In genomic region chr7:142321637-142322306, GRCm38 (mm10) we compare ENCODE assay signal across 25 mouse cellular contexts. TPM values are rescaled to one million over a fixed set of nuclear protein-coding genes. Genes with fewer than 3 reads are reported as not detected.
DNase-seq lines count a peak whose midpoint lies in the region; ATAC-seq and TF ChIP-seq lines count a peak whose summit lies in the region.
"Not testable (repeated sequence)": the region's sequence is repeated elsewhere in the genome, so short reads cannot be mapped to it uniquely, and the experiment has no call there.
"Had no signal": no experiment of that assay in that cellular context is flagged by ENCODE, and none has a peak within 500 bp of the region (broad histone marks: within the 10 kb centered on the region; RNA-seq: fewer than 3 reads in every experiment).

No protein-coding gene starts in this region.

- peaks cover 44% of the 10 kb centered on the region for H3K4me1 ChIP-seq in embryonic facial prominence, embryonic 10.5 days
- peaks cover 16% of the 10 kb centered on the region for H3K4me1 ChIP-seq in embryonic facial prominence, embryonic 15.5 days
- H3K4me1 ChIP-seq in heart, embryonic 13.5 days, result peaks cover 54% of the 10 kb centered on the region
- H3K4me1 ChIP-seq in hindbrain, embryonic 12.5 days; limb, embryonic 14.5 days (ENCODE audit: control insufficient read depth, insufficient read depth, low read length): not testable (repeated sequence)
- peaks cover 21% of the 10 kb centered on the region for H3K4me1 ChIP-seq in kidney, embryonic 15.5 days
- H3K4me1 ChIP-seq in stomach, embryonic 14.5 days (ENCODE audit: control insufficient read depth, insufficient read depth, low read length), result peaks cover 22% of the 10 kb centered on the region; the same call in 1 of the 2 replicates

- H3K27ac ChIP-seq in embryonic facial prominence, embryonic 10.5 days (replicated peaks), result peak overlapping the region; percentile 82
- H3K27ac ChIP-seq in embryonic facial prominence, embryonic 15.5 days (replicated peaks), result peak overlapping the region; percentile 68; the same call in 1 of the 2 replicates
- peak overlapping the region; percentile 65 for H3K27ac ChIP-seq in heart, embryonic 13.5 days (replicated peaks)
- H3K27ac ChIP-seq in hindbrain, embryonic 12.5 days, result not testable (repeated sequence)
- H3K27ac ChIP-seq in kidney, embryonic 15.5 days, result peak overlapping the region; percentile 59; the same call in 1 of the 2 replicates
- 0 out of 2 replicates have a peak overlapping the region, but pooled peaks have one; percentile 26 for H3K27ac ChIP-seq in limb, embryonic 14.5 days (replicated peaks; ENCODE audit: low read depth, low read length)
- H3K27ac ChIP-seq in stomach, embryonic 14.5 days (ENCODE audit: low read length), result peak overlapping the region; percentile 81

- not testable (repeated sequence) for H3K36me3 ChIP-seq in embryonic facial prominence, embryonic 10.5 days (replicated peaks); embryonic facial prominence, embryonic 15.5 days; heart, embryonic 13.5 days; hindbrain, embryonic 12.5 days; kidney, embryonic 15.5 days; limb, embryonic 14.5 days (ENCODE audit: control insufficient read depth, insufficient read depth, low read length); stomach, embryonic 14.5 days (ENCODE audit: control insufficient read depth, insufficient read depth, low read length)

- peak; percentile 61 for DNase-seq in embryonic facial prominence, embryonic 10.5 days (ENCODE audit: low spot score)
- not testable (repeated sequence) for DNase-seq in limb, embryonic 14.5 days (ENCODE audit: low spot score)
- DNase-seq in thymus, postnatal 25 days, result peak; percentile 28

- H3K4me3 ChIP-seq in embryonic facial prominence, embryonic 10.5 days; embryonic facial prominence, embryonic 15.5 days (replicated peaks); heart, embryonic 13.5 days; hindbrain, embryonic 12.5 days; kidney, embryonic 15.5 days (replicated peaks); limb, embryonic 14.5 days (replicated peaks; ENCODE audit: low read length); stomach, embryonic 14.5 days (ENCODE audit: low read depth, low read length): not testable (repeated sequence)

- H3K27me3 ChIP-seq in embryonic facial prominence, embryonic 10.5 days (replicated peaks; ENCODE audit: low read depth, poor library complexity, severe bottlenecking); embryonic facial prominence, embryonic 15.5 days; heart, embryonic 13.5 days (replicated peaks); hindbrain, embryonic 12.5 days; kidney, embryonic 15.5 days; limb, embryonic 14.5 days (ENCODE audit: control insufficient read depth, insufficient read depth, low read length); stomach, embryonic 14.5 days (ENCODE audit: control insufficient read depth, insufficient read depth, low read length): not testable (repeated sequence)

- not testable (repeated sequence) for TF ChIP-seq POLR2A in limb, embryonic 14.5 days (IDR thresholded peaks at IDR 0.05; ENCODE audit: borderline replicate concordance, extremely low read depth, insufficient read depth, insufficient read length)

- 37% methylated on average over 7 of the region's 10 CpGs for WGBS in embryonic facial prominence, embryonic 10.5 days
- WGBS in embryonic facial prominence, embryonic 15.5 days, result 47% methylated on average over 4 of the region's 10 CpGs
- WGBS in heart, embryonic 13.5 days, result 63% methylated on average over 6 of the region's 10 CpGs
- WGBS in hindbrain, embryonic 12.5 days, result 52% methylated on average over 6 of the region's 10 CpGs
- WGBS in kidney, embryonic 15.5 days, result 71% methylated on average over 7 of the region's 10 CpGs
- WGBS in limb, embryonic 14.5 days, result 18% methylated on average over 3 of the region's 10 CpGs
- WGBS in stomach, embryonic 14.5 days, result 46% methylated on average over 3 of the region's 10 CpGs

- H3K4me2 ChIP-seq in embryonic facial prominence, embryonic 15.5 days (replicated peaks); heart, embryonic 13.5 days; hindbrain, embryonic 12.5 days (replicated peaks); kidney, embryonic 15.5 days; limb, embryonic 14.5 days (replicated peaks; ENCODE audit: low read depth, low read length, severe bottlenecking); stomach, embryonic 14.5 days (replicated peaks; ENCODE audit: low read depth, low read length): not testable (repeated sequence)

- not testable (repeated sequence) for H3K9me3 ChIP-seq in embryonic facial prominence, embryonic 10.5 days; embryonic facial prominence, embryonic 15.5 days (replicated peaks); heart, embryonic 13.5 days; hindbrain, embryonic 12.5 days (replicated peaks); kidney, embryonic 15.5 days (replicated peaks); limb, embryonic 14.5 days (ENCODE audit: control insufficient read depth, low read length); stomach, embryonic 14.5 days (ENCODE audit: control insufficient read depth, low read depth, low read length)

- ATAC-seq in embryonic facial prominence, embryonic 15.5 days (ENCODE audit: insufficient number of reproducible peaks, low FRiP score, low TSS enrichment, low read depth), result peak; percentile 71
- ATAC-seq in heart, embryonic 13.5 days (ENCODE audit: extremely low read depth, insufficient number of reproducible peaks, low FRiP score, low TSS enrichment); hindbrain, embryonic 12.5 days (ENCODE audit: low FRiP score); kidney, embryonic 15.5 days (replicated peaks; ENCODE audit: low FRiP score); limb, embryonic 14.5 days (ENCODE audit: low FRiP score, low read depth); stomach, embryonic 14.5 days (ENCODE audit: insufficient number of reproducible peaks, insufficient read depth, low FRiP score, low read depth): not testable (repeated sequence)

- H3K9ac ChIP-seq in embryonic facial prominence, embryonic 15.5 days; heart, embryonic 13.5 days; kidney, embryonic 15.5 days; limb, embryonic 14.5 days (ENCODE audit: low read depth, low read length, severe bottlenecking); stomach, embryonic 14.5 days (replicated peaks; ENCODE audit: low read depth, low read length): not testable (repeated sequence)
- 0 out of 2 replicates have a peak overlapping the region, but pooled peaks have one; percentile 3 for H3K9ac ChIP-seq in hindbrain, embryonic 12.5 days

RNA-seq across cellular contexts. Expression of gene Krtap5-4, which starts 18.4 kb away (rescaled TPM):
- not detected in 2 replicates for polyA plus RNA-seq in embryonic facial prominence, embryonic 10.5 days (2016; fragmentation: Nextera tagmentation; extraction: Ambion mirVana)
- 0.21 and 0.37 TPM in 2 replicates for polyA plus RNA-seq in embryonic facial prominence, embryonic 15.5 days (2015; fragmentation: Nextera tagmentation; extraction: Ambion mirVana)
- not detected in 2 replicates for polyA plus RNA-seq in heart, embryonic 13.5 days (2015; fragmentation: Nextera tagmentation; extraction: Ambion mirVana)
- not detected in 2 replicates for polyA plus RNA-seq in hindbrain, embryonic 12.5 days (2016; fragmentation: Nextera tagmentation; extraction: Ambion mirVana)
- not detected in 2 replicates for polyA plus RNA-seq in kidney, embryonic 15.5 days (2015; fragmentation: Nextera tagmentation; extraction: Ambion mirVana)
- polyA plus RNA-seq in limb, embryonic 14.5 days (2012; rRNA removed), result not detected in 2 replicates
- not detected in 2 replicates for polyA plus RNA-seq in limb, embryonic 14.5 days (2014; fragmentation: Nextera tagmentation; extraction: Ambion mirVana)
- polyA plus RNA-seq in stomach, embryonic 14.5 days (2014; fragmentation: Nextera tagmentation; extraction: Ambion mirVana), result not detected in 2 replicates
- polyA plus RNA-seq: activated CD4-positive, CD25-positive, alpha-beta regulatory T cell, adult 4 months; adrenal gland, adult 2 months; brain, embryonic 14.5 days; erythroblast, embryonic 14.5 days; forebrain, embryonic 12.5 days; forebrain, postnatal 0 days; heart, adult 2 months; hindbrain, embryonic 11.5 days; kidney, embryonic 16.5 days; liver, adult 2 months; liver, embryonic 15.5 days; lung, embryonic 15.5 days; midbrain, embryonic 11.5 days; midbrain, embryonic 16.5 days; neural tube, embryonic 11.5 days; spleen, adult 2 months had no signal

RNA-seq across cellular contexts. Expression of gene Krtap5-1, which starts 24.9 kb away (rescaled TPM):
- polyA plus RNA-seq in embryonic facial prominence, embryonic 10.5 days (2016; fragmentation: Nextera tagmentation; extraction: Ambion mirVana), result not detected in 2 replicates
- 0.56 TPM in 1 of 2 replicates, not detected in the other for polyA plus RNA-seq in embryonic facial prominence, embryonic 15.5 days (2015; fragmentation: Nextera tagmentation; extraction: Ambion mirVana)
- not detected in 2 replicates for polyA plus RNA-seq in heart, embryonic 13.5 days (2015; fragmentation: Nextera tagmentation; extraction: Ambion mirVana)
- not detected in 2 replicates for polyA plus RNA-seq in hindbrain, embryonic 12.5 days (2016; fragmentation: Nextera tagmentation; extraction: Ambion mirVana)
- polyA plus RNA-seq in kidney, embryonic 15.5 days (2015; fragmentation: Nextera tagmentation; extraction: Ambion mirVana), result not detected in 2 replicates
- not detected in 2 replicates for polyA plus RNA-seq in limb, embryonic 14.5 days (2012; rRNA removed)
- polyA plus RNA-seq in limb, embryonic 14.5 days (2014; fragmentation: Nextera tagmentation; extraction: Ambion mirVana), result not detected in 2 replicates
- not detected in 2 replicates for polyA plus RNA-seq in stomach, embryonic 14.5 days (2014; fragmentation: Nextera tagmentation; extraction: Ambion mirVana)
- polyA plus RNA-seq: activated CD4-positive, CD25-positive, alpha-beta regulatory T cell, adult 4 months; adrenal gland, adult 2 months; brain, embryonic 14.5 days; C2C12; erythroblast, embryonic 14.5 days; forebrain, embryonic 12.5 days; forebrain, postnatal 0 days; heart, adult 2 months; hindbrain, embryonic 11.5 days; kidney, embryonic 16.5 days; liver, adult 2 months; liver, embryonic 15.5 days; lung, embryonic 15.5 days; midbrain, embryonic 11.5 days; midbrain, embryonic 16.5 days; neural tube, embryonic 11.5 days; spleen, adult 2 months had no signal

RNA-seq across cellular contexts. Expression of gene Gm4559, which starts 47.6 kb away (rescaled TPM):
- polyA plus RNA-seq in embryonic facial prominence, embryonic 10.5 days (2016; fragmentation: Nextera tagmentation; extraction: Ambion mirVana), result not detected in 2 replicates
- polyA plus RNA-seq in embryonic facial prominence, embryonic 15.5 days (2015; fragmentation: Nextera tagmentation; extraction: Ambion mirVana), result 0.31 TPM in 1 of 2 replicates, not detected in the other
- polyA plus RNA-seq in heart, embryonic 13.5 days (2015; fragmentation: Nextera tagmentation; extraction: Ambion mirVana), result not detected in 2 replicates
- not detected in 2 replicates for polyA plus RNA-seq in hindbrain, embryonic 12.5 days (2016; fragmentation: Nextera tagmentation; extraction: Ambion mirVana)
- not detected in 2 replicates for polyA plus RNA-seq in kidney, embryonic 15.5 days (2015; fragmentation: Nextera tagmentation; extraction: Ambion mirVana)
- 0.28 TPM in 1 of 2 replicates, not detected in the other for polyA plus RNA-seq in limb, embryonic 14.5 days (2012; rRNA removed)
- polyA plus RNA-seq in limb, embryonic 14.5 days (2014; fragmentation: Nextera tagmentation; extraction: Ambion mirVana), result not detected in 2 replicates
- polyA plus RNA-seq in stomach, embryonic 14.5 days (2014; fragmentation: Nextera tagmentation; extraction: Ambion mirVana), result not detected in 2 replicates
- polyA plus RNA-seq: activated CD4-positive, CD25-positive, alpha-beta regulatory T cell, adult 4 months; adrenal gland, adult 2 months; brain, embryonic 14.5 days; C2C12; erythroblast, embryonic 14.5 days; forebrain, embryonic 12.5 days; forebrain, postnatal 0 days; heart, adult 2 months; hindbrain, embryonic 11.5 days; kidney, embryonic 16.5 days; liver, adult 2 months; liver, embryonic 15.5 days; lung, embryonic 15.5 days; midbrain, embryonic 11.5 days; midbrain, embryonic 16.5 days; neural tube, embryonic 11.5 days; spleen, adult 2 months had no signal

RNA-seq across cellular contexts. Expression of gene Ifitm10, which starts 51.8 kb away (rescaled TPM):
- polyA plus RNA-seq in embryonic facial prominence, embryonic 10.5 days (2016; fragmentation: Nextera tagmentation; extraction: Ambion mirVana), result 2.2 and 3.0 TPM in 2 replicates
- 7.5 and 7.8 TPM in 2 replicates for polyA plus RNA-seq in embryonic facial prominence, embryonic 15.5 days (2015; fragmentation: Nextera tagmentation; extraction: Ambion mirVana)
- polyA plus RNA-seq in heart, embryonic 13.5 days (2015; fragmentation: Nextera tagmentation; extraction: Ambion mirVana), result 6.5 and 7.5 TPM in 2 replicates
- polyA plus RNA-seq in hindbrain, embryonic 12.5 days (2016; fragmentation: Nextera tagmentation; extraction: Ambion mirVana), result 0.82 and 1.3 TPM in 2 replicates
- polyA plus RNA-seq in kidney, embryonic 15.5 days (2015; fragmentation: Nextera tagmentation; extraction: Ambion mirVana), result 1.8 and 2.3 TPM in 2 replicates
- 2.1 and 2.4 TPM in 2 replicates for polyA plus RNA-seq in limb, embryonic 14.5 days (2012; rRNA removed)
- polyA plus RNA-seq in limb, embryonic 14.5 days (2014; fragmentation: Nextera tagmentation; extraction: Ambion mirVana), result 2.0 and 2.5 TPM in 2 replicates
- 1.2 and 2.5 TPM in 2 replicates for polyA plus RNA-seq in stomach, embryonic 14.5 days (2014; fragmentation: Nextera tagmentation; extraction: Ambion mirVana)
- polyA plus RNA-seq: neural tube, embryonic 11.5 days had no signal
